8 mouse cellular contexts compared by ENCODE assay signal in the genomic region with DNA sequence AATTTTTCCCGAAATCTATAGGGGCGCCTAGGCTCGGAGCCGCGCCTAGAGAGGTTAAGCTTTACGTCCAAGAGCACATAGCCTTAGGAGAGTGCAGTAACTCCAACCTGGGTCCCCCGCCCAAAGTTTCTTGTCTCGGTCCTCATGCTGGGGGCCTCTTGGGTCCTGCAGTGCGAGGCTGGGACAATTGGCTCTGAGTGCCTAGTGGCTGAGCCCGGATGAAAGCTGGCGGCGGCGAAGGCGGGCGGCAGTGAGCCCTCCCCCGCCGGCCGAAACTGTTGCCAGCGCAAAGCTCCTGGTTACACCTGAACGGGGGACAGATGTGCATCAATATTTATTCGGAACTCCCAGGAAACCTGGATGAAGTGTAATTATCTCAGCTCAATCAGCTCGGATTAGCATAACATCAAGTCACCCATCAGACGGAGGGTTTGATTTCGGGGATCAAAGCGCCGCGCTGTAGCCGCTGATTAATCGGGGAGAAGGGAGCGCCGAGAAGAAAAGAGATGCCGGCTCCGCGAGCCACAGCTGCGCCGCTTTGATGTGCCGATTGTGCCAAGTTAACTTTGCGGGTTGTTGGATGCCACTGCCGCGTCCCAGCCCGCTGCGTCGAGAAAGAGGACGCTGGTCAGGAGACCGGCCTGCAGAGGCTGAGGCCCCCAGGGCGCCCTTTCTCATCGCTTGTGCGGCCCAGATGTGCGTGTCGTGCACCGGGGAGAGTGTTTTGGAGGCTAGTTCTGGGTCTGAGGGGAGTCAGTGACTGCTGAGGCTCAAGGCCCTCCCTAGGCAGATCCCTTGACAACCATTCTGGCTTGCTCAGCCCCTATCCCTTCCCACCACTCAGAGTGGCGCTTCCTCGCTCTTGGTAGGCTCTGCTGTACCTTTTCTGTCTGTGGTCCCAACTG.
DNase-seq lines count a peak whose midpoint lies in the region; ATAC-seq and TF ChIP-seq lines count a peak whose summit lies in the region.

No protein-coding gene starts in this region.

- TF ChIP-seq CTCF in left cerebral cortex, adult 2 months (IDR thresholded peaks at IDR 0.05), result no peak

- WGBS in hindbrain, embryonic 15.5 days, result under 1% methylated on average over 52 of the region's 53 CpGs

- DNase-seq in left cerebral cortex, adult 2 months (ENCODE audit: extremely low spot score in 1 of 2, low spot score in 2 of 2), result peak; percentile 13 to 26
- DNase-seq in left cerebral cortex, adult 8-10 months (ENCODE audit: low spot score in 2 of 2), result no peak
- DNase-seq in embryo, embryonic 9.5 days (ENCODE audit: extremely low spot score), result peak; percentile 61
- DNase-seq in neural tube, embryonic 10.5 days (ENCODE audit: extremely low spot score, low spot score), result peak; percentile 65
- DNase-seq in gastrocnemius, postnatal 36 days, result no peak
- no peak for DNase-seq in cerebellum, adult 9-10 months
- no peak for DNase-seq in kidney, postnatal 14 days

- peaks cover 20% of the 10 kb centered on the region for H3K27me3 ChIP-seq in hindbrain, embryonic 15.5 days

- peak overlapping the region; percentile 61 for H3K4me2 ChIP-seq in hindbrain, embryonic 15.5 days

- peaks cover 21% of the 10 kb centered on the region for H3K4me1 ChIP-seq in hindbrain, embryonic 15.5 days (replicated peaks)

- H3K4me3 ChIP-seq in left cerebral cortex, adult 2 months, result no peak overlapping the region
- peak overlapping the region; percentile 28 for H3K4me3 ChIP-seq in hindbrain, embryonic 15.5 days

- H3K9ac ChIP-seq in hindbrain, embryonic 15.5 days, result no peak overlapping the region

- intact Hi-C loops in left cerebral cortex, adult 2 months (cut with DNase I), result no loop called here
- intact Hi-C loops in gastrocnemius, postnatal 36 days (cut with DNase I), result no loop called here

- no peaks in the 10 kb centered on the region for H3K36me3 ChIP-seq in hindbrain, embryonic 15.5 days

- no peak overlapping the region for H3K27ac ChIP-seq in left cerebral cortex, adult 2 months
- 0 out of 2 replicates have a peak overlapping the region, but pooled peaks have one; percentile 18 for H3K27ac ChIP-seq in hindbrain, embryonic 15.5 days (replicated peaks)

- no peaks in the 10 kb centered on the region for H3K9me3 ChIP-seq in hindbrain, embryonic 15.5 days

- peak; percentile 57; the same call in 1 of the 2 replicates for ATAC-seq in hindbrain, embryonic 15.5 days (ENCODE audit: low FRiP score, low read depth)

Comparison
In these comparisons a context has a peak if more than half of its experiments do, and no peak if none do; other contexts are left out.
1. DNase-seq: peak in left cerebral cortex, adult 2 months (2 of 2), embryo, embryonic 9.5 days (single experiment) and neural tube, embryonic 10.5 days (single experiment); none in left cerebral cortex, adult 8-10 months (0 of 2), gastrocnemius, postnatal 36 days (0 of 2), cerebellum, adult 9-10 months (single experiment) and kidney, postnatal 14 days (single experiment).